Mouse (Mus musculus) forebrain, embryonic 10.5 days (tissue): Measurements from ENCODE around the gene Fam3b. TPM values are rescaled to one million over a fixed set of nuclear protein-coding genes. Genes with fewer than 3 reads are reported as not detected.

ENCODE experiments used
- DNase-seq: peaks from one replicate; pipeline ENCODE4 v3.0.0-alpha.2; 2017; ENCODE audit warnings: low spot score; ENCODE audit errors: extremely low spot score
- H3K27ac ChIP-seq: fragments of 300-500 bp; sonication (generic); 2 replicates; pipeline ENCODE4 v1.5.1; 2016; ENCODE audit warnings: mild to moderate bottlenecking
- H3K27me3 ChIP-seq: fragments of 300-500 bp; sonication (generic); 2 replicates; pipeline ENCODE4 v1.6.1; 2016; ENCODE audit warnings: mild to moderate bottlenecking; ENCODE audit not compliant: poor library complexity, severe bottlenecking
- H3K36me3 ChIP-seq: fragments of 300-500 bp; sonication (generic); replicated peaks from 2 replicates; pipeline ENCODE4 v1.6.1; 2016; ENCODE audit warnings: mild to moderate bottlenecking, moderate library complexity
- H3K4me1 ChIP-seq: fragments of 300-500 bp; sonication (generic); 2 replicates; pipeline ENCODE4 v1.6.1; 2016
- H3K4me3 ChIP-seq: fragments of 300-500 bp; sonication (generic); 2 replicates; pipeline ENCODE4 v1.5.1; 2016; ENCODE audit warnings: mild to moderate bottlenecking, moderate library complexity
- H3K9me3 ChIP-seq: fragments of 300-500 bp; sonication (generic); 2 replicates; pipeline ENCODE4 v1.6.1; 2016; ENCODE audit warnings: mild to moderate bottlenecking, moderate library complexity
- WGBS: fragments of 180-500 bp; shearing (Covaris S2); methylation state at CpG from one replicate; pipeline ENCODE4 v1.1.7; 2016; 5-methylcytosine and 5-hydroxymethylcytosine counted together
- polyA plus RNA-seq: library from polyadenylated mRNA; unstranded; fragments of >200 nt; fragmentation: Nextera tagmentation; extraction: Ambion mirVana; gene quantifications from 2 replicates; pipeline ENCODE4 v1.2.1, GENCODE M21; 2016

Fam3b gene
- polyA plus RNA-seq, 1 experiment from 2014 or later: not detected

- no peak for DNase-seq
- Histone ChIP-seq H3K36me3 (no peaks in the 10 kb centered on the region), H3K4me1 (no peaks in the 10 kb centered on the region), H3K9me3 (no peaks in the 10 kb centered on the region), H3K27me3 (no peaks in the 10 kb centered on the region), H3K27ac (no peak overlapping the region), H3K4me3 (no peak overlapping the region)
Measured at GRCm38 (mm10) chr16:97511495-97511894, 3.1 kb downstream of the Fam3b start.

GRCm38 (mm10) chr16:97510849-97511248, 3.8 kb downstream of the Fam3b start:
- H3K4me3 ChIP-seq: no peak overlapping the region
- H3K9me3 ChIP-seq: no peaks in the 10 kb centered on the region
- 79% methylated on average over 5 of the region's 5 CpGs for WGBS
- H3K27ac ChIP-seq: no peak overlapping the region
- H3K36me3 ChIP-seq: no peaks in the 10 kb centered on the region
- no peaks in the 10 kb centered on the region for H3K27me3 ChIP-seq
- no peaks in the 10 kb centered on the region for H3K4me1 ChIP-seq
- no peak for DNase-seq

GRCm38 (mm10) chr16:97507783-97508182, 6.8 kb downstream of the Fam3b start:
- Histone ChIP-seq H3K4me3 (no peak overlapping the region), H3K9me3 (no peaks in the 10 kb centered on the region), H3K36me3 (no peaks in the 10 kb centered on the region), H3K27me3 (no peaks in the 10 kb centered on the region), H3K4me1 (no peaks in the 10 kb centered on the region), H3K27ac (no peak overlapping the region)
- no peak for DNase-seq

GRCm38 (mm10) chr16:97504793-97505192, 9.8 kb downstream of the Fam3b start:
- H3K36me3 ChIP-seq: no peaks in the 10 kb centered on the region
- no peaks in the 10 kb centered on the region for H3K4me1 ChIP-seq
- no peaks in the 10 kb centered on the region for H3K27me3 ChIP-seq
- no peak for DNase-seq
- H3K9me3 ChIP-seq: no peaks in the 10 kb centered on the region
- H3K4me3 ChIP-seq: no peak overlapping the region
- no peak overlapping the region for H3K27ac ChIP-seq
- WGBS: 84% methylated on average over 3 of the region's 3 CpGs

GRCm38 (mm10) chr16:97503849-97504248, 10.8 kb downstream of the Fam3b start:
- DNase-seq: no peak
- WGBS: 88% methylated on average over 3 of the region's 3 CpGs
- Histone ChIP-seq H3K36me3 (no peaks in the 10 kb centered on the region), H3K9me3 (no peaks in the 10 kb centered on the region), H3K27ac (no peak overlapping the region), H3K27me3 (no peaks in the 10 kb centered on the region), H3K4me3 (no peak overlapping the region), H3K4me1 (no peaks in the 10 kb centered on the region)

- no peaks in the 10 kb centered on the region for H3K27me3 ChIP-seq
- WGBS: 93% methylated on average over 7 of the region's 7 CpGs
- no peaks in the 10 kb centered on the region for H3K4me1 ChIP-seq
- H3K27ac ChIP-seq: no peak overlapping the region
- H3K9me3 ChIP-seq: no peaks in the 10 kb centered on the region
- no peaks in the 10 kb centered on the region for H3K36me3 ChIP-seq
- H3K4me3 ChIP-seq: no peak overlapping the region
- DNase-seq: no peak
Measured at GRCm38 (mm10) chr16:97500901-97501300, 13.7 kb downstream of the Fam3b start.

- no peak overlapping the region for H3K27ac ChIP-seq
- no peaks in the 10 kb centered on the region for H3K36me3 ChIP-seq
- 91% methylated on average over 7 of the region's 7 CpGs for WGBS
- no peak overlapping the region for H3K4me3 ChIP-seq
- no peaks in the 10 kb centered on the region for H3K9me3 ChIP-seq
- no peak for DNase-seq
- no peaks in the 10 kb centered on the region for H3K4me1 ChIP-seq
- no peaks in the 10 kb centered on the region for H3K27me3 ChIP-seq
Measured at GRCm38 (mm10) chr16:97499450-97499849, 15.2 kb downstream of the Fam3b start.

- Histone ChIP-seq H3K27ac (no peak overlapping the region), H3K4me1 (no peaks in the 10 kb centered on the region), H3K36me3 (no peaks in the 10 kb centered on the region), H3K4me3 (no peak overlapping the region), H3K9me3 (no peaks in the 10 kb centered on the region), H3K27me3 (no peaks in the 10 kb centered on the region)
- DNase-seq: no peak
- WGBS: 93% methylated on average over 3 of the region's 3 CpGs
Measured at GRCm38 (mm10) chr16:97498139-97498538, 16.5 kb downstream of the Fam3b start.

GRCm38 (mm10) chr16:97497682-97498081, 16.9 kb downstream of the Fam3b start:
- WGBS: 67% methylated on average over 5 of the region's 5 CpGs
- H3K27ac ChIP-seq: no peak overlapping the region
- DNase-seq: no peak
- H3K9me3 ChIP-seq: no peaks in the 10 kb centered on the region
- no peaks in the 10 kb centered on the region for H3K27me3 ChIP-seq
- H3K4me1 ChIP-seq: no peaks in the 10 kb centered on the region
- no peaks in the 10 kb centered on the region for H3K36me3 ChIP-seq
- H3K4me3 ChIP-seq: no peak overlapping the region

GRCm38 (mm10) chr16:97496026-97496425, 18.6 kb downstream of the Fam3b start:
- no peaks in the 10 kb centered on the region for H3K9me3 ChIP-seq
- no peaks in the 10 kb centered on the region for H3K4me1 ChIP-seq
- H3K27ac ChIP-seq: no peak overlapping the region
- DNase-seq: no peak
- no peaks in the 10 kb centered on the region for H3K27me3 ChIP-seq
- H3K4me3 ChIP-seq: no peak overlapping the region
- H3K36me3 ChIP-seq: no peaks in the 10 kb centered on the region
- WGBS: 61% methylated on average over 3 of the region's 3 CpGs

GRCm38 (mm10) chr16:97492369-97492768, 22.2 kb downstream of the Fam3b start:
- 74% methylated on average over 1 of the region's 1 CpGs for WGBS
- Histone ChIP-seq H3K9me3 (no peaks in the 10 kb centered on the region), H3K4me3 (no peak overlapping the region), H3K36me3 (no peaks in the 10 kb centered on the region), H3K4me1 (no peaks in the 10 kb centered on the region), H3K27ac (no peak overlapping the region), H3K27me3 (no peaks in the 10 kb centered on the region)
- DNase-seq: no peak

- DNase-seq: no peak
- no peak overlapping the region for H3K27ac ChIP-seq
- no peaks in the 10 kb centered on the region for H3K27me3 ChIP-seq
- no peaks in the 10 kb centered on the region for H3K9me3 ChIP-seq
- WGBS: 77% methylated on average over 2 of the region's 2 CpGs
- no peaks in the 10 kb centered on the region for H3K4me1 ChIP-seq
- no peak overlapping the region for H3K4me3 ChIP-seq
- H3K36me3 ChIP-seq: no peaks in the 10 kb centered on the region
Measured at GRCm38 (mm10) chr16:97478655-97479054, 36.0 kb downstream of the Fam3b start.

GRCm38 (mm10) chr16:97476524-97476923, 38.1 kb downstream of the Fam3b start:
- Histone ChIP-seq H3K27me3 (no peaks in the 10 kb centered on the region), H3K36me3 (no peaks in the 10 kb centered on the region), H3K27ac (no peak overlapping the region), H3K9me3 (no peaks in the 10 kb centered on the region), H3K4me1 (no peaks in the 10 kb centered on the region), H3K4me3 (no peak overlapping the region)
- no peak for DNase-seq
- 83% methylated on average over 1 of the region's 1 CpGs for WGBS

- DNase-seq: no peak
- Histone ChIP-seq H3K36me3 (no peaks in the 10 kb centered on the region), H3K4me3 (no peak overlapping the region), H3K9me3 (no peaks in the 10 kb centered on the region), H3K4me1 (no peaks in the 10 kb centered on the region), H3K27ac (no peak overlapping the region), H3K27me3 (no peaks in the 10 kb centered on the region)
- 89% methylated on average over 3 of the region's 3 CpGs for WGBS
Measured at GRCm38 (mm10) chr16:97475581-97475980, 39.0 kb downstream of the Fam3b start.
